Mouse (Mus musculus): ENCODE measurements around the gene Tmem56. TPM values are rescaled to one million over a fixed set of nuclear protein-coding genes. Genes with fewer than 3 reads are reported as not detected.

Gene Tmem56
- polyA plus RNA-seq, 1 experiment from 2014 or later: 1.5 TPM

DNA sequence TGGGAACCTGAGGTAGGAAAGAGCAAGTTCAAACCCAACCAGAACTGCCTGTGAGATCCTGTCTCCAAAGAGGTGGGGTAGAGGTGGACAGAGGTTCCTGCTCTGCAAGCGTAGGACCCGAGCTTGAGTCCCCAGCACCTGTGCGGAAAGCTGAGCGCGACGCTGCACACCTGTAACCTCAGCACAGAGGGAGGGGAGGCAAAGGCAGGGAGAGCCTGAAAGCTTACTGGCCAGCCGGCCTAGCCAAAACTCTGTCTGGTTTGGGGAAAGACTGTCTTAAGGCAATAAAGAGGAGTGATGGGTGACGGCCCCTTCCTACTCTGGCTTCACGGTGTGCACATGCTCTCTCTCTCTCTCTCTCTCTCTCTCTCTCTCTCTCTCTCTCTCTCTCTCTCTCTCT is 30.1 kb upstream of the Tmem56 start:
- Histone ChIP-seq H3K9ac (ENCODE audit: low read length) (no peak overlapping the region), H3K9me3 (ENCODE audit: control insufficient read depth, low read length) (no peaks in the 10 kb centered on the region), H3K27ac (ENCODE audit: low read depth, low read length) (no peak overlapping the region), H3K36me3 (ENCODE audit: control insufficient read depth, insufficient read depth, low read length) (no peaks in the 10 kb centered on the region), H3K4me3 (ENCODE audit: low read depth, low read length) (no peak overlapping the region), H3K4me1 (ENCODE audit: control insufficient read depth, insufficient read depth, low read length) (no peaks in the 10 kb centered on the region; the same call in 1 of the 2 replicates), H3K4me2 (no peak overlapping the region), H3K27me3 (ENCODE audit: control insufficient read depth, insufficient read depth, low read length) (no peaks in the 10 kb centered on the region)
- DNase-seq (ENCODE audit: low spot score, missing footprints) (no peak), ATAC-seq (ENCODE audit: low FRiP score) (no peak)
- WGBS: 79% methylated on average over 9 of the region's 9 CpGs

DNA sequence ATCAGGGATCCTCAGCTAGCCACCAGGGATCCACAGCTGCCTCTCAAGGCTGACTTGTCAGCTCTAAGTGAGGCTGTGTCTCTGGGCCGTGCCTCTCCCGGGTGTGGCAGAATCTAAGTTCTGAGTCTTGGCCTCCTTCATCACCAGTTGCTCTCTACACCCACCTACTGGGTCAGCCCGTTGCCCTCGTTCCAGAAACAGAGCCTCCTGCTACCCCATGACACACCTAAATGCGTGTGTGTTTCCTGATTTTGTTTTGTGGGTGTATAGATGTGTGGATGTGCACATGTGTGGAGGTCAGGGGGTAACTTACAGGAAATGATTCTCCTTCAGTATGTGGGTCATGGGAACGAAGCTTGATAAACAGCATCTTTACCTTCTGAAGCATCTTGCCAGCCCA is 29.5 kb upstream of the Tmem56 start:
- Histone ChIP-seq H3K27ac (ENCODE audit: low read depth, low read length) (no peak overlapping the region), H3K36me3 (ENCODE audit: control insufficient read depth, insufficient read depth, low read length) (no peaks in the 10 kb centered on the region), H3K9me3 (ENCODE audit: control insufficient read depth, low read length) (no peaks in the 10 kb centered on the region), H3K9ac (ENCODE audit: low read length) (no peak overlapping the region), H3K4me1 (ENCODE audit: control insufficient read depth, insufficient read depth, low read length) (no peaks in the 10 kb centered on the region; the same call in 1 of the 2 replicates), H3K4me3 (ENCODE audit: low read depth, low read length) (no peak overlapping the region), H3K4me2 (no peak overlapping the region), H3K27me3 (ENCODE audit: control insufficient read depth, insufficient read depth, low read length) (no peaks in the 10 kb centered on the region)
- 86% methylated on average over 6 of the region's 6 CpGs for WGBS
- no peak for ATAC-seq (ENCODE audit: low FRiP score)
- no peak for DNase-seq (ENCODE audit: low spot score, missing footprints)

GRCm38 (mm10) chr3:121309896-121310714 is 27.2 kb upstream of the Tmem56 start:
- Histone ChIP-seq H3K27me3 (ENCODE audit: control insufficient read depth, insufficient read depth, low read length) (no peaks in the 10 kb centered on the region), H3K4me2 (no peak overlapping the region), H3K9ac (ENCODE audit: low read length) (no peak overlapping the region), H3K36me3 (ENCODE audit: control insufficient read depth, insufficient read depth, low read length) (no peaks in the 10 kb centered on the region), H3K4me3 (ENCODE audit: low read depth, low read length) (no peak overlapping the region), H3K9me3 (ENCODE audit: control insufficient read depth, low read length) (no peaks in the 10 kb centered on the region), H3K4me1 (ENCODE audit: control insufficient read depth, insufficient read depth, low read length) (no peaks in the 10 kb centered on the region; the same call in 1 of the 2 replicates), H3K27ac (ENCODE audit: low read depth, low read length) (no peak overlapping the region)
- 90% methylated on average over 16 of the region's 16 CpGs for WGBS
- ATAC-seq (ENCODE audit: low FRiP score) (no peak), DNase-seq (ENCODE audit: low spot score, missing footprints) (no peak)

- H3K27ac ChIP-seq (ENCODE audit: low read depth, low read length): no peak overlapping the region
- no peaks in the 10 kb centered on the region for H3K27me3 ChIP-seq (ENCODE audit: control insufficient read depth, insufficient read depth, low read length)
- ATAC-seq (ENCODE audit: low FRiP score) (no peak), DNase-seq (ENCODE audit: low spot score, missing footprints) (no peak)
- H3K9me3 ChIP-seq (ENCODE audit: control insufficient read depth, low read length): no peaks in the 10 kb centered on the region
- no peak overlapping the region for H3K4me2 ChIP-seq
- H3K9ac ChIP-seq (ENCODE audit: low read length): no peak overlapping the region
- H3K4me3 ChIP-seq (ENCODE audit: low read depth, low read length): no peak overlapping the region
- no peaks in the 10 kb centered on the region; the same call in 1 of the 2 replicates for H3K4me1 ChIP-seq (ENCODE audit: control insufficient read depth, insufficient read depth, low read length)
- no peaks in the 10 kb centered on the region for H3K36me3 ChIP-seq (ENCODE audit: control insufficient read depth, insufficient read depth, low read length)
- 87% methylated on average over 4 of the region's 4 CpGs for WGBS
Observed at GRCm38 (mm10) chr3:121309429-121309828, 26.5 kb upstream of the Tmem56 start.

DNA sequence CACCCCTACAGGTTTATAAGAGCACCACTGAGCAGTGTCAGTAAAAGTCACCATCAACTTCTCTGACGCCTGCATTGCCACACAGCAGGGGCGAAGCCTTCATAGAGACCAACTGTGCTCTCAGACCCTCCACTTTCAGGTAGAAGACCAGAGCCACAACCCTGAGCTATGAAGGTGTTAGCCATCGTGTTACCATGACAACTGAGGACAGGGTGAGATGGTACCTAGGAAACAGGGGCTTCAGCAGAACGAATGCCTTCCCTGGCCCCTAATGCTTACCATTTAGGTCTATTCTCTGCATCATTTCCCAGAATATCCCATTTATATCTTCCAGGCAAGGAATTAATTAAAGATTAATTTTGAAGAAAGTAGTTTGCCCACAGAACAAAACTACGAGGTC is 26.0 kb upstream of the Tmem56 start:
- WGBS: 86% methylated on average over 5 of the region's 5 CpGs
- ATAC-seq (ENCODE audit: low FRiP score): 0 out of 2 replicates have a peak, but pooled peaks have one; percentile 29

GRCm38 (mm10) chr3:121307532-121308234 is 24.8 kb upstream of the Tmem56 start:
- H3K4me3 ChIP-seq (ENCODE audit: low read depth, low read length): no peak overlapping the region

More for the DNA sequence above, 26.0 kb upstream of the Tmem56 start:
- DNase-seq (ENCODE audit: low spot score, missing footprints): no peak
- Histone ChIP-seq H3K9ac (ENCODE audit: low read length) (no peak overlapping the region), H3K36me3 (ENCODE audit: control insufficient read depth, insufficient read depth, low read length) (no peaks in the 10 kb centered on the region), H3K27me3 (ENCODE audit: control insufficient read depth, insufficient read depth, low read length) (no peaks in the 10 kb centered on the region), H3K27ac (ENCODE audit: low read depth, low read length) (no peak overlapping the region), H3K4me3 (ENCODE audit: low read depth, low read length) (no peak overlapping the region), H3K4me1 (ENCODE audit: control insufficient read depth, insufficient read depth, low read length) (no peaks in the 10 kb centered on the region; the same call in 1 of the 2 replicates), H3K4me2 (no peak overlapping the region), H3K9me3 (ENCODE audit: control insufficient read depth, low read length) (no peaks in the 10 kb centered on the region)

DNA sequence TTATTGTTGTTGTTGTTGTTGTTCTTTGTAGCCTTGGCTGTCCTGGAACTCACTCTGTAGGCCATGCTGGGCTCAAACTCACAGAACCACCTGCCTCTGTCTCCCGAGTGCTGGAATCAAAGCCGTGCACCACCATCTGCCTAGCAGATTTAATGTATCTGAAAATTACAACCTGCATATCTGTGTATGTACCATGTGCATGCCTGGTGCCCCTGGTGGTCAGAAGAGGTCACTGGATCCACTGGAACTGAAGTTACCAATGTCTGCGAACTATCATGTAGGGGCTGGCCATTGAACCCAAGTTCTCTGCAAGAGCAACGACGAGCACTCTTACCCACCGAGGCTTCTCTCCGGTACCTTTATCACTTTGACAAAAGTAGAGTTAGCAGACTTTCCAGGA is 23.7 kb upstream of the Tmem56 start:
- no peak overlapping the region for H3K27ac ChIP-seq (ENCODE audit: low read depth, low read length)
- no peaks in the 10 kb centered on the region for H3K36me3 ChIP-seq (ENCODE audit: control insufficient read depth, insufficient read depth, low read length)
- H3K4me3 ChIP-seq (ENCODE audit: low read depth, low read length): no peak overlapping the region
- no peak overlapping the region for H3K4me2 ChIP-seq
- H3K27me3 ChIP-seq (ENCODE audit: control insufficient read depth, insufficient read depth, low read length): no peaks in the 10 kb centered on the region
- no peaks in the 10 kb centered on the region for H3K9me3 ChIP-seq (ENCODE audit: control insufficient read depth, low read length)
- ATAC-seq (ENCODE audit: low FRiP score): no peak
- H3K9ac ChIP-seq (ENCODE audit: low read length): no peak overlapping the region
- H3K4me1 ChIP-seq (ENCODE audit: control insufficient read depth, insufficient read depth, low read length): no peaks in the 10 kb centered on the region
- WGBS: 94% methylated on average over 7 of the region's 7 CpGs
- no peak for DNase-seq (ENCODE audit: low spot score, missing footprints)

More at GRCm38 (mm10) chr3:121307532-121308234, 24.8 kb upstream of the Tmem56 start:
- Histone ChIP-seq H3K27ac (ENCODE audit: low read depth, low read length) (no peak overlapping the region), H3K27me3 (ENCODE audit: control insufficient read depth, insufficient read depth, low read length) (no peaks in the 10 kb centered on the region), H3K9me3 (ENCODE audit: control insufficient read depth, low read length) (no peaks in the 10 kb centered on the region), H3K36me3 (ENCODE audit: control insufficient read depth, insufficient read depth, low read length) (no peaks in the 10 kb centered on the region), H3K4me2 (no peak overlapping the region), H3K4me1 (ENCODE audit: control insufficient read depth, insufficient read depth, low read length) (no peaks in the 10 kb centered on the region), H3K9ac (ENCODE audit: low read length) (peak overlapping the region; percentile 27; the same call in 1 of the 2 replicates)
- ATAC-seq (ENCODE audit: low FRiP score): peak; percentile 78; the same call in 1 of the 2 replicates
- DNase-seq (ENCODE audit: low spot score, missing footprints): peak; percentile 97
- 79% methylated on average over 7 of the region's 7 CpGs for WGBS

DNA sequence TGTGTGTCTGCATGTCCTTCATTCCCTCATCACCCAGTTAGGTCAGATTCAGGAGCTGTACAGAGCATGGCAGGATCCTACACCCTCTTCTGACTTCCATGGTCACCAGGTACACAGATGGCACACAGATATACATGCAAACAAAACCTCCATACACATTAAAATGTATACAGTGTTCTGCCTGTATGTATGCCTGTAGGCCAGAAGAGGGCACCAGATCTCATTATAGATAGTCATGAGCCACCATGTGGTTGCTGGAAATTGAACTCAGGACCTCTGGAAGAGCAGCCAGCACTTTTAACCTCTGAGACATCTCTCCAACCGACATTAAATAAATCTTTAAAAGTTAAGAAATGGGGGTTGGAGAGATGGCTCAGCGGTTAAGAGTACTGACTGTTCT is 11.3 kb upstream of the Tmem56 start:
- no peak overlapping the region for H3K27ac ChIP-seq (ENCODE audit: low read depth, low read length)
- ATAC-seq (ENCODE audit: low FRiP score): no peak
- no peak overlapping the region for H3K9ac ChIP-seq (ENCODE audit: low read length)
- no peaks in the 10 kb centered on the region for H3K9me3 ChIP-seq (ENCODE audit: control insufficient read depth, low read length)
- WGBS: 83% methylated on average over 2 of the region's 2 CpGs
- H3K36me3 ChIP-seq (ENCODE audit: control insufficient read depth, insufficient read depth, low read length): no peaks in the 10 kb centered on the region
- H3K4me2 ChIP-seq: no peak overlapping the region
- DNase-seq (ENCODE audit: low spot score, missing footprints): no peak
- no peaks in the 10 kb centered on the region for H3K27me3 ChIP-seq (ENCODE audit: control insufficient read depth, insufficient read depth, low read length)
- H3K4me3 ChIP-seq (ENCODE audit: low read depth, low read length): no peak overlapping the region
- H3K4me1 ChIP-seq (ENCODE audit: control insufficient read depth, insufficient read depth, low read length): peaks cover 6% of the 10 kb centered on the region; the same call in 1 of the 2 replicates
